Mouse (Mus musculus) cortical plate, adult 2 months (tissue): ENCODE results near the gene Rpf1.

Experiments
- CTCF ChIP-seq: fragments of 200-500 bp; IDR thresholded peaks from 2 replicates; pipeline ENCODE4 v1.5.1; 2011; ENCODE audit warnings: mild to moderate bottlenecking, control low read depth, low read length; ENCODE audit not compliant: insufficient read depth; ENCODE audit errors: extremely low read depth
- POLR2A ChIP-seq: fragments of 200-500 bp; IDR thresholded peaks from 2 replicates; pipeline ENCODE4 v1.6.1; 2011; ENCODE audit warnings: mild to moderate bottlenecking, low read length, control low read depth; ENCODE audit not compliant: insufficient read depth; ENCODE audit errors: extremely low read depth

DNA sequence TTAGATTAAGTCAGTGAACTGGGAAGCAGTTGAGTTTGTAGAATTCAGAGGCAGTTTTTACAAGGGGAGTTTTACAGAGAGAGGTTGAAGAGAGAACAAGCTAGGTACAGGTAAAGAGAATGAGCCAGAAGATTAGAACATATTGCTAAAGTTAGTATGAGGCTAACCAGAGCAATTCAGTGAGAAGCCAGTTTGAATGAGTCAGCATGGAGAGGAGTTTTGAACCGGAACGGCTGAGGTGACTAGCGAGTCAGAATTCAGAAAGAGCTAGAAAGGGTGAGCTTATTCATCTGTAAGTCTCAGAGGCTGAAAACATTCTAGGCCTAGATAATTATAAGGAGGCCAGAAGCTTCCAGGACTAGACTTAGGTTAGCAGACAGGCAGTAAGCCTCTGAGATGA is 46.8 kb downstream of the Rpf1 start:
- no peak for TF ChIP-seq CTCF
- no peak for TF ChIP-seq POLR2A
